Mouse (Mus musculus): ENCODE measurements around the gene Alyref.

- TF ChIP-seq CTCF (conservative IDR thresholded peaks at IDR 0.05; ENCODE audit: low read length) (no peak), POU5F1 (IDR thresholded peaks at IDR 0.05; ENCODE audit: borderline replicate concordance, low read length) (no peak)
These were observed 35.2 kb downstream of the Alyref start for GRCm38 (mm10) chr11:120562949-120563348.
